In genomic region chr3:106788440-106788887, GRCm38 (mm10) we compare ENCODE assay signal across 13 mouse cellular contexts. TPM values are rescaled to one million over a fixed set of nuclear protein-coding genes. Genes with fewer than 3 reads are reported as not detected.
DNase-seq lines count a peak whose midpoint lies in the region; ATAC-seq and TF ChIP-seq lines count a peak whose summit lies in the region.
"Had no signal": no experiment of that assay in that cellular context is flagged by ENCODE, and none has a peak within 500 bp of the region (broad histone marks: within the 10 kb centered on the region; RNA-seq: fewer than 3 reads in every experiment).

No protein-coding gene starts in this region.

- WGBS in heart, adult 2 months, result 27% methylated on average over 2 of the region's 2 CpGs
- 44% methylated on average over 2 of the region's 2 CpGs for WGBS in small intestine, adult 2 months
- WGBS in forebrain, embryonic 11.5 days, result 62% methylated on average over 2 of the region's 2 CpGs

- H3K27me3 ChIP-seq in heart, adult 2 months (ENCODE audit: control insufficient read depth, insufficient read depth, low read length), result no peaks in the 10 kb centered on the region
- H3K27me3 ChIP-seq in small intestine, adult 2 months (ENCODE audit: control insufficient read depth, insufficient read depth, low read length), result no peaks in the 10 kb centered on the region
- H3K27me3 ChIP-seq in forebrain, embryonic 11.5 days (ENCODE audit: control insufficient read depth, insufficient read depth, low read length), result no peaks in the 10 kb centered on the region
- H3K27me3 ChIP-seq: forebrain, embryonic 12.5 days had no signal

- TF ChIP-seq POLR2A in heart, adult 2 months (IDR thresholded peaks at IDR 0.05; ENCODE audit: insufficient read depth, low read depth, low read length), result no peak
- TF ChIP-seq POLR2A in small intestine, adult 2 months (IDR thresholded peaks at IDR 0.05; ENCODE audit: low read depth, low read length), result no peak

- intact Hi-C loops in heart, adult 2 months (cut with DNase I), result no loop called here

- no peak for DNase-seq in heart, adult 2 months
- no peak for DNase-seq in heart, postnatal 4 days
- peak; percentile 30 for DNase-seq in lung, postnatal 36 days
- no peak for DNase-seq in lung, postnatal 4 days
- DNase-seq in induced T-regulatory cell, adult 2 months (ENCODE audit: low read depth), result peak; percentile 93
- no peak for DNase-seq in Muller cell, postnatal 12 days (ENCODE audit: inconsistent ontology term)
- DNase-seq in forebrain, embryonic 11.5 days (ENCODE audit: low spot score), result no peak
- DNase-seq: cerebellum, adult 9-11 months had no signal

- no peak overlapping the region for H3K27ac ChIP-seq in heart, adult 2 months
- H3K27ac ChIP-seq in small intestine, adult 2 months (ENCODE audit: insufficient read depth, low read depth, low read length), result peak overlapping the region; percentile 58
- H3K27ac ChIP-seq in forebrain, embryonic 11.5 days (ENCODE audit: low read depth, low read length), result no peak overlapping the region
- H3K27ac ChIP-seq: forebrain, embryonic 12.5 days; stomach, postnatal 0 days had no signal

- no peak overlapping the region for H3K9ac ChIP-seq in heart, adult 2 months (ENCODE audit: low read depth, low read length)
- no peak overlapping the region for H3K9ac ChIP-seq in forebrain, embryonic 11.5 days (ENCODE audit: low read length)
- H3K9ac ChIP-seq: forebrain, embryonic 12.5 days had no signal

- no peaks in the 10 kb centered on the region for H3K9me3 ChIP-seq in forebrain, embryonic 11.5 days (ENCODE audit: control insufficient read depth, low read length)
- H3K9me3 ChIP-seq: forebrain, embryonic 12.5 days had no signal

- no peaks in the 10 kb centered on the region for H3K4me1 ChIP-seq in heart, adult 2 months (ENCODE audit: control insufficient read depth, insufficient read depth, low read length)
- no peaks in the 10 kb centered on the region for H3K4me1 ChIP-seq in small intestine, adult 2 months (ENCODE audit: control insufficient read depth, insufficient read depth, insufficient read length, low read length)
- no peaks in the 10 kb centered on the region for H3K4me1 ChIP-seq in forebrain, embryonic 11.5 days (replicated peaks; ENCODE audit: control insufficient read depth, insufficient read depth, low read length)
- H3K4me1 ChIP-seq: forebrain, embryonic 12.5 days had no signal

- TF ChIP-seq EP300 in heart, adult 2 months (IDR thresholded peaks at IDR 0.05; ENCODE audit: insufficient read depth, low read depth, low read length), result no peak

- peak overlapping the region; percentile 13; the same call in 1 of the 2 replicates for H3K4me3 ChIP-seq in heart, adult 2 months
- no peak overlapping the region for H3K4me3 ChIP-seq in small intestine, adult 2 months (ENCODE audit: low read depth, low read length)
- H3K4me3 ChIP-seq in forebrain, embryonic 11.5 days (ENCODE audit: low read depth, low read length), result no peak overlapping the region
- H3K4me3 ChIP-seq: forebrain, embryonic 12.5 days had no signal

- no peak for TF ChIP-seq CTCF in heart, adult 2 months (IDR thresholded peaks at IDR 0.05)
- TF ChIP-seq CTCF in small intestine, adult 2 months (IDR thresholded peaks at IDR 0.05; ENCODE audit: extremely low read depth, insufficient read length, insufficient replicate concordance, low read depth, low read length), result no peak

- H3K4me2 ChIP-seq in forebrain, embryonic 11.5 days (ENCODE audit: low read depth, low read length, severe bottlenecking), result no peak overlapping the region
- H3K4me2 ChIP-seq: forebrain, embryonic 12.5 days had no signal

- no peak for ATAC-seq in forebrain, embryonic 11.5 days (replicated peaks; ENCODE audit: low FRiP score)
- ATAC-seq: hindbrain, embryonic 16.5 days had no signal

- no peaks in the 10 kb centered on the region for H3K79me2 ChIP-seq in heart, adult 2 months (replicated peaks; ENCODE audit: control insufficient read depth, insufficient read depth, low read length)

- no peaks in the 10 kb centered on the region for H3K36me3 ChIP-seq in heart, adult 2 months (ENCODE audit: control insufficient read depth, insufficient read depth, low read length)
- H3K36me3 ChIP-seq in small intestine, adult 2 months (ENCODE audit: control insufficient read depth, insufficient read depth, low read length), result no peaks in the 10 kb centered on the region
- H3K36me3 ChIP-seq in forebrain, embryonic 11.5 days (ENCODE audit: control insufficient read depth, insufficient read depth, low read length), result no peaks in the 10 kb centered on the region
- H3K36me3 ChIP-seq: forebrain, embryonic 12.5 days had no signal

RNA-seq across cellular contexts. Expression of gene Cd53, which starts 1.5 kb away (rescaled TPM):
- total RNA-seq in heart, adult 2 months (2021), result 1 to 10 TPM; 6.1 to 6.8 TPM
- polyA plus RNA-seq in heart, adult 2 months (2012; rRNA removed), result 6.9 and 7.4 TPM in 2 replicates
- 1 to 10 TPM; 2.4 to 3.0 TPM for total RNA-seq in heart, postnatal 4 days (2021)
- 2.7 and 3.2 TPM in 2 replicates for polyA plus RNA-seq in small intestine, adult 2 months (2012; rRNA removed)
- 2.4 and 2.5 TPM in 2 replicates for polyA plus RNA-seq in forebrain, embryonic 11.5 days (2014; fragmentation: Nextera tagmentation; extraction: Ambion mirVana)

RNA-seq across cellular contexts. Expression of gene Olfr266, which starts 37.6 kb away (rescaled TPM):
- total RNA-seq in heart, adult 2 months (2021), result not detected
- polyA plus RNA-seq in heart, adult 2 months (2012; rRNA removed), result not detected in 2 replicates
- not detected for total RNA-seq in heart, postnatal 4 days (2021)
- not detected in 2 replicates for polyA plus RNA-seq in small intestine, adult 2 months (2012; rRNA removed)
- not detected in 2 replicates for polyA plus RNA-seq in forebrain, embryonic 11.5 days (2014; fragmentation: Nextera tagmentation; extraction: Ambion mirVana)
- total RNA-seq: adrenal gland, postnatal 36 days had no signal
- polyA plus RNA-seq: forebrain, embryonic 12.5 days; hindbrain, embryonic 16.5 days; stomach, postnatal 0 days had no signal

Comparison
In these comparisons a context has a peak if more than half of its experiments do, and no peak if none do; other contexts are left out.
1. DNase-seq: peak in lung, postnatal 36 days (single experiment) and induced T-regulatory cell, adult 2 months (single experiment); none in heart, adult 2 months (0 of 2), heart, postnatal 4 days (single experiment), lung, postnatal 4 days (0 of 2), Muller cell, postnatal 12 days (single experiment) and forebrain, embryonic 11.5 days (single experiment).